Mouse (Mus musculus) heart, postnatal 0 days (tissue): ENCODE results near the gene Smim6. TPM values are rescaled to one million over a fixed set of nuclear protein-coding genes. Genes with fewer than 3 reads are reported as not detected.

Source experiments
- ATAC-seq: fragments of 200-750 bp; cut with Nextera tagmentation; 2 replicates; pipeline ENCODE4 v1.8.0; 2017; ENCODE audit warnings: low read depth, moderate number of reproducible peaks, moderate library complexity; ENCODE audit not compliant: insufficient read depth
- DNase-seq: peaks from one replicate; pipeline ENCODE4 v3.0.0-alpha.2; 2016; ENCODE audit warnings: low spot score
- H3K27ac ChIP-seq: fragments of 300-500 bp; sonication (generic); 2 replicates; pipeline ENCODE4 v1.5.1; 2014; ENCODE audit warnings: low read depth, mild to moderate bottlenecking
- H3K27me3 ChIP-seq: fragments of 300-500 bp; sonication (generic); 2 replicates; pipeline ENCODE4 v1.6.1; 2014; ENCODE audit warnings: low read length, mixed read lengths; ENCODE audit not compliant: control insufficient read depth, insufficient read depth
- H3K36me3 ChIP-seq: fragments of 300-500 bp; sonication (generic); replicated peaks from 2 replicates; pipeline ENCODE4 v1.6.1; 2014; ENCODE audit warnings: low read length, mixed read lengths; ENCODE audit not compliant: control insufficient read depth, insufficient read depth
- H3K4me1 ChIP-seq: fragments of 300-500 bp; sonication (generic); 2 replicates; pipeline ENCODE4 v1.6.1; 2014; ENCODE audit warnings: antibody characterized with exemption; ENCODE audit not compliant: control insufficient read depth, insufficient read depth
- H3K4me2 ChIP-seq: fragments of 300-500 bp; sonication (generic); 2 replicates; pipeline ENCODE4 v1.6.1; 2014; ENCODE audit warnings: low read depth, mild to moderate bottlenecking, low read length, moderate library complexity
- H3K4me3 ChIP-seq: fragments of 300-500 bp; sonication (generic); 2 replicates; pipeline ENCODE4 v1.5.1; 2014; ENCODE audit warnings: low read depth, low read length
- H3K9ac ChIP-seq: fragments of 300-500 bp; sonication (generic); replicated peaks from 2 replicates; pipeline ENCODE4 v1.6.1; 2014; ENCODE audit warnings: low read depth, low read length, mixed read lengths
- H3K9me3 ChIP-seq: fragments of 300-500 bp; sonication (generic); replicated peaks from 2 replicates; pipeline ENCODE4 v1.6.1; 2016; ENCODE audit warnings: low read length; ENCODE audit not compliant: control insufficient read depth
- CTCF ChIP-seq: IDR thresholded peaks from 2 replicates; pipeline ENCODE4 v1.5.1; 2016; ENCODE audit warnings: antibody characterized with exemption, control low read depth, low read depth
- EP300 ChIP-seq: IDR thresholded peaks from 2 replicates; pipeline ENCODE4 v1.6.1; 2016; ENCODE audit warnings: antibody characterized with exemption, low read depth
- WGBS: fragments of 180-500 bp; shearing (Covaris S2); extraction: QIAGEN DNeasy Blood & Tissue Kit; methylation state at CpG from one replicate; pipeline ENCODE4 v1.1.7; 2014; 5-methylcytosine and 5-hydroxymethylcytosine counted together
- polyA plus RNA-seq: library from polyadenylated mRNA; unstranded; fragments of >200 nt; fragmentation: Nextera tagmentation; extraction: Ambion mirVana; gene quantifications from 2 replicates; pipeline ENCODE4 v1.2.1, GENCODE M21; 2015
- total RNA-seq: library from RNA; depleted of rRNA; stranded (reverse); fragments of >200 nt; gene quantifications from 2 replicates; pipeline ENCODE4 v1.2.3, GENCODE M21; 2014; ENCODE audit warnings: low replicate concordance

Smim6 gene
- total and polyA plus RNA-seq, 2 experiments from 2014 or later: 0.98 TPM; not detected in 1

DNA sequence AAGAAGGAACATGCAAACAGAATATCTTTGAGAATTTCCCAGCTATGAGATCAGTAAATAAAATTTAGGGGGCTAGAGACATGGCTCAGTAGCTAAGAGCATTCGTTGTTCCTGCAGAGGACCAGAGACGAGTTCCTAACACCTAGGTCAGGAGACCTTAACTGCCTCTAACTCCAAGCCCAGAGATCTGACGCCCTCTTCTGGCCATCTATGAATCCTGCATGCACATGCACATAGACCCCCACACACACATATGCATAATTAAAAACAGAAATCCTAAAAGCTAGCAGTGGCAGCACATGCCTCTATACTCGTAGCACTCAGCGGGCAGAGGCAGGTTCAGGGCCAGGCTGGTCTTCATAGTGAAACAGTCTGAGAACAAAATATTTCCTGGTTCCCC, 35.4 kb upstream of the Smim6 start:
- no peak overlapping the region for H3K4me3 ChIP-seq
- H3K36me3 ChIP-seq: no peaks in the 10 kb centered on the region
- H3K9me3 ChIP-seq: no peaks in the 10 kb centered on the region
- no peak overlapping the region for H3K9ac ChIP-seq
- H3K4me1 ChIP-seq: 0 out of 2 replicates have a peak, but pooled peaks cover 6% of the 10 kb centered on the region
- no peaks in the 10 kb centered on the region for H3K27me3 ChIP-seq
- no peak overlapping the region for H3K4me2 ChIP-seq
- ATAC-seq (no peak), DNase-seq (no peak)
- H3K27ac ChIP-seq: no peak overlapping the region
- 86% methylated on average over 5 of the region's 5 CpGs for WGBS
- no peak for TF ChIP-seq CTCF
- no peak for TF ChIP-seq EP300

GRCm38 (mm10) chr11:115877174-115877755, 34.6 kb upstream of the Smim6 start:
- H3K4me2 ChIP-seq: no peak overlapping the region
- no peaks in the 10 kb centered on the region for H3K9me3 ChIP-seq
- 57% methylated on average over 6 of the region's 6 CpGs for WGBS
- no peak for ATAC-seq
- H3K9ac ChIP-seq: no peak overlapping the region
- no peak for DNase-seq
- no peaks in the 10 kb centered on the region for H3K36me3 ChIP-seq
- H3K27ac ChIP-seq: no peak overlapping the region
- H3K4me1 ChIP-seq: 0 out of 2 replicates have a peak, but pooled peaks cover 1% of the 10 kb centered on the region
- no peak overlapping the region for H3K4me3 ChIP-seq
- H3K27me3 ChIP-seq: no peaks in the 10 kb centered on the region
- TF ChIP-seq EP300 (no peak), CTCF (no peak)

DNA sequence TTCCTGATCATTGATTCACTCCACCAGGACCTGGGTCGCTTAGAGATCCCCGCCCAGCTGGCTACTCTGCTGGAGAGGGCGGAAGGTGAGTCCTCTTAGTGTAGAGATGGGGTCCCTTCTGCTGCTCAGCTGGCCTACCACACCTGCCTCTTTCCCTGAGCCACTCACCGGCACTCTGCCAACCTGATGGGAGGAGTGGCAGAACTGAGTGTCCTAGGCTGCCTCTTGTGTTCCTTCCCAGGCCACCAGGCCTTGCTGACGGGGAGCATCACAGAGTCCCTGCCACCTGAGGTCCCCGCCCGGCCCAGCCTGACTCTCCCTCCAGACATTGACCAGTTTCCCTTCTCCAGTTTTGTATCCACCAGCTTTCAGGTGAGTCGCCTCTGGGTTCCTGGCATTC, 33.7 kb upstream of the Smim6 start:
- WGBS: 79% methylated on average over 8 of the region's 8 CpGs
- H3K4me1 ChIP-seq: no peaks in the 10 kb centered on the region
- H3K9me3 ChIP-seq: no peaks in the 10 kb centered on the region
- H3K36me3 ChIP-seq: no peaks in the 10 kb centered on the region
- no peak overlapping the region for H3K4me2 ChIP-seq
- H3K4me3 ChIP-seq: no peak overlapping the region
- DNase-seq (no peak), ATAC-seq (no peak)
- no peak overlapping the region for H3K27ac ChIP-seq
- H3K27me3 ChIP-seq: peaks cover 4% of the 10 kb centered on the region; the same call in 1 of the 2 replicates
- H3K9ac ChIP-seq: no peak overlapping the region
- TF ChIP-seq EP300: no peak
- no peak for TF ChIP-seq CTCF

GRCm38 (mm10) chr11:115881002-115881401, 30.8 kb upstream of the Smim6 start:
- Histone ChIP-seq H3K27ac (no peak overlapping the region), H3K36me3 (no peaks in the 10 kb centered on the region), H3K4me3 (no peak overlapping the region), H3K27me3 (peaks cover 11% of the 10 kb centered on the region; the same call in 1 of the 2 replicates), H3K9ac (no peak overlapping the region), H3K4me1 (no peaks in the 10 kb centered on the region), H3K4me2 (no peak overlapping the region), H3K9me3 (no peaks in the 10 kb centered on the region)
- no peak for ATAC-seq
- TF ChIP-seq CTCF (peak; percentile 55), EP300 (no peak)
- no peak for DNase-seq
- 31% methylated on average over 5 of the region's 5 CpGs for WGBS

DNA sequence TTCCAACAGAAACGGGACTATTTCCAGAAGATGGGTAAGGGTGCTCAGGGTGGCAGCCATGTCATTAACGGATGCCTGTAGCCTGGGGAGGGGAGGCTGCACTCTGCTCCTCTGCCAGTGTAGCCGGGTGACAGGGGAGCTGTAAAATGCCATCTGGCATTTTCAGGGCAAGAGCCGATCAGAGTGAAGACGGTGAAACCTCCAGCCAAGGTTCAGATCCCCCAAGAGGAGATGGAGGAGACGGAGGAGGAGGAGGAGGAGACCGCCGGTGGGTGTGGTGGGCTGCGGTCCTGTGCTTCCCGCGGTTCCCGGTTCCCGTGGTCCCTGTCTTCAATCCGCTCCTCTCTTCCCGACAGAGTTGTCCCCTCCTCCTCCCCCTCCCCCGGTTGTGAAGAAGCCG, 28.6 kb upstream of the Smim6 start:
- DNase-seq (no peak), ATAC-seq (no peak)
- Histone ChIP-seq H3K27me3 (peaks cover 11% of the 10 kb centered on the region; the same call in 1 of the 2 replicates), H3K4me1 (0 out of 2 replicates have a peak, but pooled peaks cover 4% of the 10 kb centered on the region), H3K27ac (no peak overlapping the region), H3K4me2 (no peak overlapping the region), H3K9ac (no peak overlapping the region), H3K4me3 (no peak overlapping the region), H3K9me3 (no peaks in the 10 kb centered on the region), H3K36me3 (no peaks in the 10 kb centered on the region)
- WGBS: 19% methylated on average over 13 of the region's 17 CpGs
- TF ChIP-seq CTCF (no peak), EP300 (no peak)

- WGBS: 90% methylated on average over 3 of the region's 3 CpGs
- H3K4me3 ChIP-seq: no peak overlapping the region
- H3K27me3 ChIP-seq: peaks cover 11% of the 10 kb centered on the region; the same call in 1 of the 2 replicates
- H3K36me3 ChIP-seq: no peaks in the 10 kb centered on the region
- no peak for TF ChIP-seq EP300
- TF ChIP-seq CTCF: no peak
- H3K4me1 ChIP-seq: 0 out of 2 replicates have a peak, but pooled peaks cover 4% of the 10 kb centered on the region
- ATAC-seq (no peak), DNase-seq (no peak)
- H3K9me3 ChIP-seq: no peaks in the 10 kb centered on the region
- H3K9ac ChIP-seq: no peak overlapping the region
- no peak overlapping the region for H3K4me2 ChIP-seq
- no peak overlapping the region for H3K27ac ChIP-seq
Observed at GRCm38 (mm10) chr11:115884361-115884760, 27.5 kb upstream of the Smim6 start.
